Mouse (Mus musculus) kidney, adult 18-20 months (tissue): Measurements from ENCODE around the gene Cfap65.
A peak's percentile ranks its signal among the peaks of the same experiment; 100 is the strongest.

Source experiments
- DNase-seq: peaks from one replicate; pipeline ENCODE4 v3.0.0; 2021

The Cfap65 gene

GRCm38 (mm10) chr1:74935402-74935801, at the start of gene Cfap65:
Gene Cfap65, minus strand, starts transcription at chr1:74935599.
- peak; percentile 78 for DNase-seq

- no peak for DNase-seq
These were observed 41.6 kb upstream of the Cfap65 start for GRCm38 (mm10) chr1:74977001-74977400.

GRCm38 (mm10) chr1:74975936-74976335, 40.5 kb upstream of the Cfap65 start:
- DNase-seq: no peak

GRCm38 (mm10) chr1:74973590-74973989, 38.2 kb upstream of the Cfap65 start:
- DNase-seq: peak; percentile 33

- DNase-seq: peak; percentile 55
These were observed 36.1 kb upstream of the Cfap65 start for GRCm38 (mm10) chr1:74971353-74972050.

GRCm38 (mm10) chr1:74967962-74968580, 32.7 kb upstream of the Cfap65 start:
- DNase-seq: no peak

GRCm38 (mm10) chr1:74964494-74965215, 29.3 kb upstream of the Cfap65 start:
- peak; percentile 87 for DNase-seq

- DNase-seq: peak; percentile 38
These were observed 27.4 kb upstream of the Cfap65 start for GRCm38 (mm10) chr1:74962853-74963227.

GRCm38 (mm10) chr1:74962126-74962852, 26.9 kb upstream of the Cfap65 start:
- no peak for DNase-seq

GRCm38 (mm10) chr1:74961722-74962121, 26.3 kb upstream of the Cfap65 start:
- DNase-seq: no peak

- DNase-seq: no peak
These were observed 24.7 kb upstream of the Cfap65 start for GRCm38 (mm10) chr1:74960059-74960458.

- DNase-seq: peak; percentile 69
These were observed 16.3 kb upstream of the Cfap65 start, which contains the start of gene Ihh for GRCm38 (mm10) chr1:74951556-74952210. Gene Ihh, minus strand, starts transcription at chr1:74951672.

GRCm38 (mm10) chr1:74950576-74951490, 15.4 kb upstream of the Cfap65 start:
- DNase-seq: peak; percentile 58

GRCm38 (mm10) chr1:74950066-74950465, 14.7 kb upstream of the Cfap65 start:
- no peak for DNase-seq

- peak; percentile 89 for DNase-seq
These were observed 14.3 kb upstream of the Cfap65 start for GRCm38 (mm10) chr1:74949666-74950050.

- peak; percentile 84 for DNase-seq
These were observed 13.6 kb upstream of the Cfap65 start for GRCm38 (mm10) chr1:74948784-74949665.

GRCm38 (mm10) chr1:74947986-74948670, 12.7 kb upstream of the Cfap65 start:
- DNase-seq: peak; percentile 48

- no peak for DNase-seq
These were observed 6.4 kb upstream of the Cfap65 start for GRCm38 (mm10) chr1:74941651-74942360.

GRCm38 (mm10) chr1:74939762-74940161, 4.4 kb upstream of the Cfap65 start:
- no peak for DNase-seq
